Mouse (Mus musculus): ENCODE data around the gene Gpt2.

GRCm38 (mm10) chr8:85504704-85505103 is 12.3 kb downstream of the Gpt2 start:
- TF ChIP-seq POLR2A (IDR thresholded peaks at IDR 0.05; ENCODE audit: low read depth, low read length) (no peak), CTCF (IDR thresholded peaks at IDR 0.05; ENCODE audit: extremely low read depth, insufficient read depth, insufficient read length, insufficient replicate concordance) (no peak)
